Mouse (Mus musculus): ENCODE measurements around the gene Cd86.

DNA sequence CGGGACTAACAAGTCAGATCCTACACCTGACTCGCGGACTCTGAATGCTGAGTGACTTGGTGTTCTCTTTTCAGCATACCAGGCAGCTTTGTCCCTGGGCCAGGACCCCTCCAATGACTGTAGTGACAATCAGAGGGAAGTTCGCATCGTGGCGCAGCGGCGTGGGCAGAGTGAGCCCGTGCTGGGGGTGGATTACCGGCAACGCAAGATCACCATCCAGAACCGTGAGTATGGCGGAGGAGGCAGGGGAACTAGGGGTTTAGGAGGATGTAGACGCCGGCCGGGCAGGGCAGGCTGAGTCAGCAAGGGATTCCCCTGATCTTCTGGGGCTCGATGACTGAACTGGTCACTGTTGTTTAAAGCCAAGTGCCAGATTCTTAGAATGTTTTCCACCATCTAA, 43.5 kb upstream of the Cd86 start:
- TF ChIP-seq CTCF (IDR thresholded peaks at IDR 0.05; ENCODE audit: low read depth, low read length) (no peak), POLR2A (IDR thresholded peaks at IDR 0.05; ENCODE audit: borderline replicate concordance, low read depth, low read length) (no peak)

All from bone marrow macrophage, adult 2 months (primary cell).